Comparison of ENCODE assay signal across 23 mouse cellular contexts in genomic region chr4:62373668-62374067, GRCm38 (mm10). TPM values are rescaled to one million over a fixed set of nuclear protein-coding genes. Genes with fewer than 3 reads are reported as not detected.
DNase-seq lines count a peak whose midpoint lies in the region; ATAC-seq lines count a peak whose summit lies in the region.
"Had no signal": no experiment of that assay in that cellular context is flagged by ENCODE, and none has a peak within 500 bp of the region (broad histone marks: within the 10 kb centered on the region; RNA-seq: fewer than 3 reads in every experiment).

No protein-coding gene starts in this region.

- no peaks in the 10 kb centered on the region for H3K27me3 ChIP-seq in liver, embryonic 12.5 days (replicated peaks)
- H3K27me3 ChIP-seq in liver, embryonic 11.5 days (replicated peaks; ENCODE audit: control insufficient read depth, insufficient read depth, low read length): no peaks in the 10 kb centered on the region
- H3K27me3 ChIP-seq in liver, embryonic 16.5 days (ENCODE audit: control insufficient read depth, insufficient read depth, low read depth, low read length): no peaks in the 10 kb centered on the region
- H3K27me3 ChIP-seq: embryonic facial prominence, embryonic 12.5 days; kidney, embryonic 15.5 days; liver, embryonic 15.5 days; midbrain, embryonic 12.5 days; neural tube, embryonic 13.5 days had no signal

- no peak overlapping the region; the same call in 1 of the 2 replicates for H3K9ac ChIP-seq in liver, embryonic 12.5 days
- H3K9ac ChIP-seq in liver, embryonic 11.5 days (ENCODE audit: low read depth, low read length): no peak overlapping the region
- no peak overlapping the region for H3K9ac ChIP-seq in liver, embryonic 16.5 days (ENCODE audit: low read depth, low read length)
- H3K9ac ChIP-seq: embryonic facial prominence, embryonic 12.5 days; hindbrain, embryonic 14.5 days; kidney, embryonic 15.5 days; liver, embryonic 15.5 days; midbrain, embryonic 12.5 days; neural tube, embryonic 13.5 days had no signal

- peak overlapping the region; percentile 46 for H3K27ac ChIP-seq in liver, embryonic 12.5 days
- H3K27ac ChIP-seq in liver, embryonic 11.5 days (ENCODE audit: low read depth, low read length): no peak overlapping the region
- peak overlapping the region; percentile 49; the same call in 1 of the 2 replicates for H3K27ac ChIP-seq in liver, embryonic 16.5 days (ENCODE audit: low read length)
- H3K27ac ChIP-seq: embryonic facial prominence, embryonic 12.5 days; hindbrain, embryonic 14.5 days; kidney, embryonic 15.5 days; midbrain, embryonic 12.5 days; neural tube, embryonic 13.5 days had no signal

- peaks cover 3% of the 10 kb centered on the region; the same call in 1 of the 2 replicates for H3K36me3 ChIP-seq in liver, embryonic 12.5 days
- no peaks in the 10 kb centered on the region for H3K36me3 ChIP-seq in liver, embryonic 11.5 days (ENCODE audit: control insufficient read depth, insufficient read depth, low read length)
- H3K36me3 ChIP-seq in liver, embryonic 16.5 days (ENCODE audit: control insufficient read depth, insufficient read depth): no peaks in the 10 kb centered on the region
- H3K36me3 ChIP-seq: embryonic facial prominence, embryonic 12.5 days; kidney, embryonic 15.5 days; liver, embryonic 15.5 days; midbrain, embryonic 12.5 days; neural tube, embryonic 13.5 days had no signal

- WGBS in liver, embryonic 12.5 days (ENCODE audit: insufficient replicate concordance): 72% methylated on average over 7 of the region's 7 CpGs
- WGBS in liver, embryonic 11.5 days: 70% methylated on average over 7 of the region's 7 CpGs
- WGBS in liver, embryonic 16.5 days (ENCODE audit: insufficient replicate concordance): 58% methylated on average over 7 of the region's 7 CpGs

- DNase-seq in kidney, adult 11 months: peak; percentile 26
- no peak for DNase-seq in kidney, postnatal 14 days
- no peak for DNase-seq in liver, embryonic 11.5 days (ENCODE audit: low spot score)
- DNase-seq in thymus, postnatal 4 days: no peak
- no peak for DNase-seq in heart, postnatal 10 days
- DNase-seq: adrenal gland, postnatal 25 days; cerebellum, adult 11-12 months; cerebellum, adult 9-11 months; embryo, embryonic 11 days; gastrocnemius, postnatal 25 days; heart, adult 18-20 months; layer of hippocampus, adult 9-11 months; lung, postnatal 36 days had no signal

- ATAC-seq in liver, embryonic 12.5 days: no peak
- no peak for ATAC-seq in liver, embryonic 11.5 days (replicated peaks; ENCODE audit: low FRiP score)
- ATAC-seq in liver, embryonic 16.5 days (ENCODE audit: low read depth): no peak
- ATAC-seq: forebrain, embryonic 14.5 days had no signal

- no peak overlapping the region for H3K4me3 ChIP-seq in liver, embryonic 12.5 days
- no peak overlapping the region for H3K4me3 ChIP-seq in liver, embryonic 11.5 days (ENCODE audit: low read depth, low read length)
- H3K4me3 ChIP-seq in liver, embryonic 16.5 days (ENCODE audit: low read depth, low read length): no peak overlapping the region
- H3K4me3 ChIP-seq: embryonic facial prominence, embryonic 12.5 days; kidney, embryonic 15.5 days; liver, embryonic 15.5 days; midbrain, embryonic 12.5 days; neural tube, embryonic 13.5 days had no signal

- intact Hi-C loops in heart, postnatal 10 days (cut with DNase I): no loop called here

- H3K9me3 ChIP-seq in liver, embryonic 12.5 days (replicated peaks): no peaks in the 10 kb centered on the region
- no peaks in the 10 kb centered on the region for H3K9me3 ChIP-seq in liver, embryonic 11.5 days (ENCODE audit: control insufficient read depth, low read length)
- no peaks in the 10 kb centered on the region for H3K9me3 ChIP-seq in liver, embryonic 16.5 days (replicated peaks; ENCODE audit: control insufficient read depth, low read length)
- H3K9me3 ChIP-seq: embryonic facial prominence, embryonic 12.5 days; kidney, embryonic 15.5 days; liver, embryonic 15.5 days; midbrain, embryonic 12.5 days; neural tube, embryonic 13.5 days had no signal

- H3K4me1 ChIP-seq in liver, embryonic 12.5 days: peaks cover 75% of the 10 kb centered on the region
- peaks cover 59% of the 10 kb centered on the region for H3K4me1 ChIP-seq in liver, embryonic 11.5 days (replicated peaks; ENCODE audit: control insufficient read depth, insufficient read depth, low read length)
- H3K4me1 ChIP-seq in liver, embryonic 16.5 days (ENCODE audit: control insufficient read depth, low read depth, low read length): peaks cover 61% of the 10 kb centered on the region
- H3K4me1 ChIP-seq: embryonic facial prominence, embryonic 12.5 days had no signal

- peak overlapping the region; percentile 28 for H3K4me2 ChIP-seq in liver, embryonic 12.5 days
- no peak overlapping the region for H3K4me2 ChIP-seq in liver, embryonic 11.5 days
- H3K4me2 ChIP-seq in liver, embryonic 16.5 days (ENCODE audit: low read depth, low read length): no peak overlapping the region
- H3K4me2 ChIP-seq: embryonic facial prominence, embryonic 12.5 days; heart, embryonic 11.5 days; hindbrain, embryonic 14.5 days; kidney, embryonic 15.5 days; liver, embryonic 15.5 days; midbrain, embryonic 12.5 days; neural tube, embryonic 13.5 days had no signal

RNA-seq across cellular contexts. Expression of gene Slc31a1, which starts 13.1 kb away (rescaled TPM):
- 45.8 and 45.9 TPM in 2 replicates for polyA plus RNA-seq in liver, embryonic 12.5 days (2016; fragmentation: Nextera tagmentation; extraction: Ambion mirVana)
- polyA plus RNA-seq in liver, embryonic 11.5 days (2014; fragmentation: Nextera tagmentation; extraction: Ambion mirVana): 48.6 and 56.8 TPM in 2 replicates
- polyA plus RNA-seq in liver, embryonic 16.5 days (2015; fragmentation: Nextera tagmentation; extraction: Ambion mirVana): 60.4 and 63.7 TPM in 2 replicates
- 10 to 100 TPM; 31.3 to 31.8 TPM for total RNA-seq in heart, postnatal 10 days (2021)

RNA-seq across cellular contexts. Expression of gene Fkbp15, which starts 13.3 kb away (rescaled TPM):
- polyA plus RNA-seq in liver, embryonic 12.5 days (2016; fragmentation: Nextera tagmentation; extraction: Ambion mirVana): 18.6 and 21.1 TPM in 2 replicates
- polyA plus RNA-seq in liver, embryonic 11.5 days (2014; fragmentation: Nextera tagmentation; extraction: Ambion mirVana): 26.9 and 29.9 TPM in 2 replicates
- polyA plus RNA-seq in liver, embryonic 16.5 days (2015; fragmentation: Nextera tagmentation; extraction: Ambion mirVana): 14.5 and 15.9 TPM in 2 replicates
- total RNA-seq in heart, postnatal 10 days (2021): 10 to 100 TPM; 25.5 to 25.8 TPM

RNA-seq across cellular contexts. Expression of gene Cdc26, which starts 34.8 kb away (rescaled TPM):
- 94.4 and 95.5 TPM in 2 replicates for polyA plus RNA-seq in liver, embryonic 12.5 days (2016; fragmentation: Nextera tagmentation; extraction: Ambion mirVana)
- 155 and 156 TPM in 2 replicates for polyA plus RNA-seq in liver, embryonic 11.5 days (2014; fragmentation: Nextera tagmentation; extraction: Ambion mirVana)
- 52.4 and 55.5 TPM in 2 replicates for polyA plus RNA-seq in liver, embryonic 16.5 days (2015; fragmentation: Nextera tagmentation; extraction: Ambion mirVana)
- 10 to 100 TPM; 47.3 to 58.5 TPM for total RNA-seq in heart, postnatal 10 days (2021)

RNA-seq across cellular contexts. Expression of gene Prpf4, which starts 34.9 kb away (rescaled TPM):
- polyA plus RNA-seq in liver, embryonic 12.5 days (2016; fragmentation: Nextera tagmentation; extraction: Ambion mirVana): 18.5 and 18.8 TPM in 2 replicates
- 30.7 and 30.8 TPM in 2 replicates for polyA plus RNA-seq in liver, embryonic 11.5 days (2014; fragmentation: Nextera tagmentation; extraction: Ambion mirVana)
- 8.4 and 9.8 TPM in 2 replicates for polyA plus RNA-seq in liver, embryonic 16.5 days (2015; fragmentation: Nextera tagmentation; extraction: Ambion mirVana)
- 10 to 100 TPM; 10.9 to 11.5 TPM for total RNA-seq in heart, postnatal 10 days (2021)
